Mouse (Mus musculus): ENCODE data around the gene Btf3. TPM values are rescaled to one million over a fixed set of nuclear protein-coding genes. Genes with fewer than 3 reads are reported as not detected.

Btf3 gene
- total RNA-seq, 1 experiment: 844 TPM

DNA sequence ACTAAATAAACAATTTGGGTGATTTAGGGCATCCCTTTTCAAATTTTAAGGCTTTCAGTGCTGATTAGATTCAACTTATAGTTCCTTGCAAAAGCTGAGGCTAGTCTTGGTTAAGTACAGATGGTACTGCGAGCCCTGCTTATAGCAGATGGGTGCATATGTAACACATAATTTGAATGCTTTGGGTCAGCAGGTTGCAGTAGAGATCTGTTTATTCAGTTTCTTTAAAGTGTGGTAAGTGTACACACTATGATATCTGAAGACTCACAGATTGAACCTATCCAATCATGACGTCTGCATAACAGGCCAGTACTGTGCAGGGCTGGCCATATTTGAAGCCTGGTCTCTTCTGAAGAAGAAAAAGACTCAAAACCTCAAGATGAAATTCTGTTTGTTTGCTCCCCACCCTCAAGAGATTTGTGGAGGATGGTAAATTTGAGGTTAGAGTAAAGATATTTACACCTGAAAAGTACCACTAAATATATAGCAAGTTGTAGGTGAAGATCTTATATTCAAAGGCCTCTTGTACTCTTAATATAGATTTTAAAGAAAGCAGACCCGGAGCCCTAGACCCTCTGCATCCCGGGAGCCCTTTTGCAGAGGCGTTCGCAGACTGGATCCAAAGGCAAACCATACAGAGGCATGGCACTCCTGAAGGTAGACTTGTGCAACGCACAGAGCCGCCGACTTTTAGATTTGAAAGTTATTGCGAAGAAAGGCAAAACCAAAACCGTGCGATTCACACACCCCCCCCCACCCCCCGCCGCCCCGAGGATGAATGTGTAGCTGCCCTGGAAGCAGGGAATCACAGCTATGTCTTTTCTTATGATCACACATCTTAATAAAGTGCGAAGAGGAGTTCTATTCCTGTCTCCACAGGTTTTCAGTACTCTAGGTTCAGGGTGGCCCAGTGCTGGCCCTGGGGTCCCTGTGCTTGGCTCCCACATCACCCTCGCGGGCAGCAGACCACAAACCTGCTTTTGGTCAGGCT, 40.9 kb upstream of the Btf3 start:
- Histone ChIP-seq H3K27ac (ENCODE audit: insufficient read depth, low read depth, low read length, poor library complexity, severe bottlenecking) (no peak overlapping the region), H3K9me3 (ENCODE audit: control insufficient read depth, insufficient read depth, low read depth, low read length) (no peaks in the 10 kb centered on the region), H3K4me3 (ENCODE audit: insufficient read depth in 1 of 2, low read depth in 1 of 2, low read length in 2 of 2, poor library complexity in 1 of 2, severe bottlenecking in 1 of 2) (no peak overlapping the region), H3K9ac (ENCODE audit: insufficient read depth, low read depth, low read length, poor library complexity, severe bottlenecking) (no peak overlapping the region), H3K36me3 (ENCODE audit: control insufficient read depth, insufficient read depth, low read length, poor library complexity, severe bottlenecking) (no peaks in the 10 kb centered on the region), H3K4me1 (ENCODE audit: control insufficient read depth in 2 of 2, insufficient read depth in 2 of 2, low read length in 2 of 2, poor library complexity in 1 of 2) (peaks cover 0 to 3% of the 10 kb centered on the region in 2 experiments; a peak in 1 of 4 replicates)
- TF ChIP-seq HCFC1 (IDR thresholded peaks at IDR 0.05; ENCODE audit: borderline replicate concordance, insufficient read depth, low read length): no peak
- in situ Hi-C loops (cut with MboI; ENCODE audit: low sequenced_read_pairs in 2 of 2, unreplicated experiment in 2 of 2): no loop called here
- no peak for DNase-seq (ENCODE audit: low read depth, low spot score)

DNA sequence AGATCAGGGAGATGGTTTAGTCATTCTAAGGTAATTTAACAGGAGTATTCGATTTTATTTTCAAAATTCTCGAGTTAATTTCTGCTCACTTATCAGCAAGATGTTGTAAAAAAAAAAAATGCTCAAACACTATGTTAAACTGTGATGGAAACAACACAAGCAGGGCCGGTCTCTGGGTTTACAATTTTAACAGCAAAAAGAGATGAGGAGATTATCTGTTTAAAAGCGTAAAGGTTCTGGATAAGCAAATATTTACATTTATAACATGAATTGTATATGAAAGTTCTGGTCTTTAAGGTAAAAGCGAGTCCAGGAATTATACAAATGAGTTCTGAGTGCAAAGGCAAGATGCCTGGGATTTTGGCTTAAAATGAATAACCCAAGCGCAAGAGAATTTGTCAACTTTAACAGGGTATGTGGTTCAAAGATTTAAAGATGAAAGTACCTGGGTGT, 40.2 kb upstream of the Btf3 start:
- H3K9me3 ChIP-seq (ENCODE audit: control insufficient read depth, insufficient read depth, low read depth, low read length): no peaks in the 10 kb centered on the region
- no peak for DNase-seq (ENCODE audit: low read depth, low spot score)
- peaks cover 0 to 3% of the 10 kb centered on the region in 2 experiments; a peak in 1 of 4 replicates for H3K4me1 ChIP-seq (ENCODE audit: control insufficient read depth in 2 of 2, insufficient read depth in 2 of 2, low read length in 2 of 2, poor library complexity in 1 of 2)
- H3K27ac ChIP-seq (ENCODE audit: insufficient read depth, low read depth, low read length, poor library complexity, severe bottlenecking): no peak overlapping the region
- H3K36me3 ChIP-seq (ENCODE audit: control insufficient read depth, insufficient read depth, low read length, poor library complexity, severe bottlenecking): no peaks in the 10 kb centered on the region
- TF ChIP-seq ZC3H11A (IDR thresholded peaks at IDR 0.05; ENCODE audit: borderline replicate concordance, low read depth, low read length): no peak
- no peak for TF ChIP-seq ZNF384 (IDR thresholded peaks at IDR 0.05; ENCODE audit: low read depth, low read length)
- TF ChIP-seq CHD2 (IDR thresholded peaks at IDR 0.05; ENCODE audit: low read depth, low read length): no peak
- TF ChIP-seq HCFC1 (IDR thresholded peaks at IDR 0.05; ENCODE audit: borderline replicate concordance, insufficient read depth, low read length): no peak
- no peak overlapping the region for H3K4me3 ChIP-seq (ENCODE audit: insufficient read depth in 1 of 2, low read depth in 1 of 2, low read length in 2 of 2, poor library complexity in 1 of 2, severe bottlenecking in 1 of 2)
- no peak overlapping the region for H3K9ac ChIP-seq (ENCODE audit: insufficient read depth, low read depth, low read length, poor library complexity, severe bottlenecking)
- in situ Hi-C loops (cut with MboI; ENCODE audit: low sequenced_read_pairs in 2 of 2, unreplicated experiment in 2 of 2): no loop called here

DNA sequence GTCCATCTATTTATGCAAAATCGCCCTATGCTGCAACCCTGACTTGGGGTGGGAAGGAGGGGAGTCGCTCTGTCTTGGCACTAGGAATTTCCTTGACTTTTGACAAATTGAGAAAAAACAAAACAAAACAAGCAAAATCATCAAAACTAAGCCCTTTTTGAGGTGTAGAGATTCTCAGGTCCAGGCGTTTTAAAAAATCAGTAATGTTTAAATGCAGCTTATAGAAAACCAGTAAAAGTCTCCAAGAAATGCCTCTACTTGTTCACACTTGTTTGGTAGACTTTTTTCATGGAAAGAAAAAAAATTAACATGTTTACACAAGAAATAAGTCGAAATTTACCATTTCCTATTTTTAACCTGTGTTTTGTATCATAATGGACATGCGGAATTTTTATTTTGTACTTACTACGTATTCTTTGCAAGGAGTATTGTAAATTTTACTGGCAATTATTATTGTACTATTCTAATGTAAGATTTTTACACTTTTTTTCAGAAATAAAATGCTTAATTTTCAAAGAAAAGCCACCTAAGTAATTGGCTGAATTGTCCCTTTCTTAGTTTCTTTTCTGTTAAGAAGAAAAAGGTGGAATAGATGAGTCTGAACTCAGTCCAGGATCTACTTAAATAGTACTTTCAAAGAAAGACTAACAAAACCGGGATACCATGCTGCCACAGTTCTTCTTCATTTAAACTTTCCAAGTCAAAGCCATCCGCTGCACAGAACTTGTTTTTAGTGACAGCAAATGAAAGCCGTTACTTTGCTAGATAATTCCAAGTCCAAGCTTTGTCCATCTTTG, 39.6 kb upstream of the Btf3 start:
- TF ChIP-seq ZNF384 (IDR thresholded peaks at IDR 0.05; ENCODE audit: low read depth, low read length) (no peak), MAFK (IDR thresholded peaks at IDR 0.05; ENCODE audit: insufficient read depth, low read depth, low read length) (no peak), HCFC1 (IDR thresholded peaks at IDR 0.05; ENCODE audit: borderline replicate concordance, insufficient read depth, low read length) (no peak), ZC3H11A (IDR thresholded peaks at IDR 0.05; ENCODE audit: borderline replicate concordance, low read depth, low read length) (no peak), CHD2 (IDR thresholded peaks at IDR 0.05; ENCODE audit: low read depth, low read length) (no peak)
- Histone ChIP-seq H3K4me3 (ENCODE audit: insufficient read depth in 1 of 2, low read depth in 1 of 2, low read length in 2 of 2, poor library complexity in 1 of 2, severe bottlenecking in 1 of 2) (0 out of 4 replicates have a peak overlapping the region, but pooled peaks of 1 of the 2 experiments have one; percentile 68), H3K9ac (ENCODE audit: insufficient read depth, low read depth, low read length, poor library complexity, severe bottlenecking) (no peak overlapping the region), H3K36me3 (ENCODE audit: control insufficient read depth, insufficient read depth, low read length, poor library complexity, severe bottlenecking) (no peaks in the 10 kb centered on the region), H3K9me3 (ENCODE audit: control insufficient read depth, insufficient read depth, low read depth, low read length) (no peaks in the 10 kb centered on the region), H3K27ac (ENCODE audit: insufficient read depth, low read depth, low read length, poor library complexity, severe bottlenecking) (no peak overlapping the region), H3K4me1 (ENCODE audit: control insufficient read depth in 2 of 2, insufficient read depth in 2 of 2, low read length in 2 of 2, poor library complexity in 1 of 2) (peaks cover 0 to 3% of the 10 kb centered on the region in 2 experiments; a peak in 1 of 4 replicates)
- in situ Hi-C loops (cut with MboI; ENCODE audit: low sequenced_read_pairs in 2 of 2, unreplicated experiment in 2 of 2): no loop called here
- no peak for DNase-seq (ENCODE audit: low read depth, low spot score)

DNA sequence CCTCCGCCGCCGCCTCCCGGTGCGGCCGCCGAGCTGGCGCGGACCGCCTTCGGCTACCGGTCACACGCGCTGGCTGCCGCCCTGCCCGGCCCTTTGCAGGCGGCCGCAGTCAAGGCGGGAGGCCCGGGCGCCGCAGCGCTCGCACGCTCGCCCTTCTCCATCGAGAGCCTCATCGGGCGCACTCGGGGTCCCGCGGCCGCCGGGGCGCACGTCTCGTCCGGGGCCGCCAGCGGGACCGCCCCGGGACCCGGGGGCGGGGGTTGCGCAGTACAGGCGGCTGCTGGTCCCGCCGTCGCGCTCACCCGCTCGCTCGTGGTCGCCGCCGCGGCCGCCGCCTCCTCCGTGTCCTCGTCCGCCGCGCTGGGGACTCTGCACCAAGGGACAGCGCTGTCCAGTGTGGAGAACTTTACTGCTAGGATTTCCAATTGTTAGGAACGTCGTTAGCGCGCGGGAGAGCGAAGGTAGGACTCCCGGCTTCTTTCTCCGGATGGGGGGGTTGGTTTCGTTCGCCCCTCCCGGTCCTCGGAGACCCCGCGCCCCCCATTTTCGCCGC, 38.8 kb upstream of the Btf3 start:
- TF ChIP-seq ZC3H11A (IDR thresholded peaks at IDR 0.05; ENCODE audit: borderline replicate concordance, low read depth, low read length) (no peak), MAFK (IDR thresholded peaks at IDR 0.05; ENCODE audit: insufficient read depth, low read depth, low read length) (no peak)
- no peaks in the 10 kb centered on the region for H3K36me3 ChIP-seq (ENCODE audit: control insufficient read depth, insufficient read depth, low read length, poor library complexity, severe bottlenecking)
- H3K9ac ChIP-seq (ENCODE audit: insufficient read depth, low read depth, low read length, poor library complexity, severe bottlenecking): peak overlapping the region; percentile 17
- H3K27ac ChIP-seq (ENCODE audit: insufficient read depth, low read depth, low read length, poor library complexity, severe bottlenecking): no peak overlapping the region
- in situ Hi-C loops (cut with MboI; ENCODE audit: low sequenced_read_pairs in 2 of 2, unreplicated experiment in 2 of 2): no loop called here
- no peak for DNase-seq (ENCODE audit: low read depth, low spot score)
- H3K4me3 ChIP-seq (ENCODE audit: insufficient read depth in 1 of 2, low read depth in 1 of 2, low read length in 2 of 2, poor library complexity in 1 of 2, severe bottlenecking in 1 of 2): peak overlapping the region; percentile 29 to 68; a peak in 3 of 4 replicates
- H3K4me1 ChIP-seq (ENCODE audit: control insufficient read depth in 2 of 2, insufficient read depth in 2 of 2, low read length in 2 of 2, poor library complexity in 1 of 2): peaks cover 0 to 3% of the 10 kb centered on the region in 2 experiments; a peak in 1 of 4 replicates
- no peaks in the 10 kb centered on the region for H3K9me3 ChIP-seq (ENCODE audit: control insufficient read depth, insufficient read depth, low read depth, low read length)
